In genomic region chr6:116349997-116350396, GRCm38 (mm10) we compare ENCODE assay signal across 13 mouse cellular contexts. TPM values are rescaled to one million over a fixed set of nuclear protein-coding genes. Genes with fewer than 3 reads are reported as not detected.
A peak's percentile ranks its signal among the peaks of the same experiment; 100 is the strongest.
DNase-seq lines count a peak whose midpoint lies in the region; ATAC-seq and TF ChIP-seq lines count a peak whose summit lies in the region.
"Had no signal": no experiment of that assay in that cellular context is flagged by ENCODE, and none has a peak within 500 bp of the region (broad histone marks: within the 10 kb centered on the region; RNA-seq: fewer than 3 reads in every experiment).

No protein-coding gene starts in this region.

- 23% methylated on average over 3 of the region's 3 CpGs for WGBS in heart, embryonic 13.5 days
- WGBS in bone marrow, adult 2 months: 56% methylated on average over 3 of the region's 3 CpGs
- 29% methylated on average over 3 of the region's 3 CpGs for WGBS in liver, embryonic 11.5 days
- WGBS in spleen, adult 2 months: 86% methylated on average over 3 of the region's 3 CpGs

- no peaks in the 10 kb centered on the region for H3K36me3 ChIP-seq in heart, embryonic 13.5 days
- H3K36me3 ChIP-seq in liver, embryonic 11.5 days (ENCODE audit: control insufficient read depth, insufficient read depth, low read length): no peaks in the 10 kb centered on the region; the same call in 1 of the 2 replicates
- H3K36me3 ChIP-seq in spleen, adult 2 months (ENCODE audit: control insufficient read depth, insufficient read depth, low read length): no peaks in the 10 kb centered on the region
- H3K36me3 ChIP-seq: embryonic facial prominence, embryonic 15.5 days; midbrain, embryonic 12.5 days had no signal

- H3K4me3 ChIP-seq in heart, embryonic 13.5 days: no peak overlapping the region
- H3K4me3 ChIP-seq in bone marrow, adult 2 months (replicated peaks; ENCODE audit: control insufficient read depth, low read depth, low read length): no peak overlapping the region
- H3K4me3 ChIP-seq in liver, embryonic 11.5 days (ENCODE audit: low read depth, low read length): peak overlapping the region; percentile 35; the same call in 1 of the 2 replicates
- no peak overlapping the region for H3K4me3 ChIP-seq in spleen, adult 2 months (ENCODE audit: extremely low read depth, insufficient read depth, insufficient read length)
- H3K4me3 ChIP-seq: embryonic facial prominence, embryonic 15.5 days; midbrain, embryonic 12.5 days had no signal

- 0 out of 2 replicates have a peak overlapping the region, but pooled peaks have one; percentile 12 for H3K27ac ChIP-seq in heart, embryonic 13.5 days (replicated peaks)
- H3K27ac ChIP-seq in bone marrow, adult 2 months (ENCODE audit: control insufficient read depth, insufficient read depth, low read depth, low read length, poor library complexity): peak overlapping the region; percentile 71; the same call in 1 of the 2 replicates
- H3K27ac ChIP-seq in liver, embryonic 11.5 days (ENCODE audit: low read depth, low read length): peak overlapping the region; percentile 88
- H3K27ac ChIP-seq in spleen, adult 2 months (ENCODE audit: insufficient read depth, low read length): peak overlapping the region; percentile 23; the same call in 1 of the 2 replicates
- H3K27ac ChIP-seq: embryonic facial prominence, embryonic 15.5 days; midbrain, embryonic 12.5 days had no signal

- no peak for TF ChIP-seq CTCF in bone marrow, adult 2 months (IDR thresholded peaks at IDR 0.05; ENCODE audit: control insufficient read depth, insufficient read depth, low read length)
- no peak for TF ChIP-seq CTCF in spleen, adult 2 months (IDR thresholded peaks at IDR 0.05; ENCODE audit: extremely low read depth, insufficient read depth, insufficient read length, insufficient replicate concordance)

- H3K4me1 ChIP-seq in heart, embryonic 13.5 days: peaks cover 18% of the 10 kb centered on the region
- no peaks in the 10 kb centered on the region; the same call in 1 of the 2 replicates for H3K4me1 ChIP-seq in bone marrow, adult 2 months (ENCODE audit: control insufficient read depth, insufficient read depth, low read length)
- peaks cover 10% of the 10 kb centered on the region for H3K4me1 ChIP-seq in liver, embryonic 11.5 days (replicated peaks; ENCODE audit: control insufficient read depth, insufficient read depth, low read length)
- H3K4me1 ChIP-seq in spleen, adult 2 months (ENCODE audit: control insufficient read depth, insufficient read depth, insufficient read length): no peaks in the 10 kb centered on the region
- H3K4me1 ChIP-seq: embryonic facial prominence, embryonic 15.5 days; midbrain, embryonic 12.5 days had no signal

- no peak overlapping the region for H3K4me2 ChIP-seq in heart, embryonic 13.5 days
- peak overlapping the region; percentile 72 for H3K4me2 ChIP-seq in liver, embryonic 11.5 days
- H3K4me2 ChIP-seq: embryonic facial prominence, embryonic 15.5 days; midbrain, embryonic 12.5 days had no signal

- ATAC-seq in heart, embryonic 13.5 days (ENCODE audit: extremely low read depth, insufficient number of reproducible peaks, low FRiP score, low TSS enrichment): no peak
- ATAC-seq in liver, embryonic 11.5 days (replicated peaks; ENCODE audit: low FRiP score): peak; percentile 95

- TF ChIP-seq POLR2A in bone marrow, adult 2 months (IDR thresholded peaks at IDR 0.05; ENCODE audit: borderline replicate concordance, control insufficient read depth, low read depth, low read length): no peak
- TF ChIP-seq POLR2A in spleen, adult 2 months (IDR thresholded peaks at IDR 0.05; ENCODE audit: low read depth, low read length): no peak

- H3K9me3 ChIP-seq in heart, embryonic 13.5 days: no peaks in the 10 kb centered on the region
- no peaks in the 10 kb centered on the region for H3K9me3 ChIP-seq in liver, embryonic 11.5 days (ENCODE audit: control insufficient read depth, low read length)
- H3K9me3 ChIP-seq: embryonic facial prominence, embryonic 15.5 days; midbrain, embryonic 12.5 days had no signal

- H3K9ac ChIP-seq in heart, embryonic 13.5 days: no peak overlapping the region
- H3K9ac ChIP-seq in liver, embryonic 11.5 days (ENCODE audit: low read depth, low read length): peak overlapping the region; percentile 51
- H3K9ac ChIP-seq: embryonic facial prominence, embryonic 15.5 days; midbrain, embryonic 12.5 days had no signal

- DNase-seq in heart, adult 9 months (ENCODE audit: low spot score in 2 of 2): no peak
- no peak for DNase-seq in liver, embryonic 11.5 days (ENCODE audit: low spot score)
- DNase-seq in spleen, adult 2 months (ENCODE audit: low read depth in 1 of 2, low spot score in 2 of 2): no peak
- no peak for DNase-seq in kidney, postnatal 4 days
- no peak for DNase-seq in urinary bladder, postnatal 36 days (ENCODE audit: low spot score in 2 of 2)
- no peak for DNase-seq in MN1 (ENCODE audit: low spot score)
- DNase-seq: B cell, adult 2 months; lung, adult 2 months; thymus, postnatal 4 days had no signal

- H3K27me3 ChIP-seq in heart, embryonic 13.5 days (replicated peaks): no peaks in the 10 kb centered on the region
- H3K27me3 ChIP-seq in liver, embryonic 11.5 days (replicated peaks; ENCODE audit: control insufficient read depth, insufficient read depth, low read length): no peaks in the 10 kb centered on the region
- no peaks in the 10 kb centered on the region for H3K27me3 ChIP-seq in spleen, adult 2 months (ENCODE audit: control insufficient read depth, insufficient read depth, low read length)
- H3K27me3 ChIP-seq: embryonic facial prominence, embryonic 15.5 days; midbrain, embryonic 12.5 days had no signal

RNA-seq across cellular contexts. Expression of gene March8, which starts 12.2 kb away (rescaled TPM):
- polyA plus RNA-seq in heart, embryonic 13.5 days (2015; fragmentation: Nextera tagmentation; extraction: Ambion mirVana): 22.6 and 25.0 TPM in 2 replicates
- 61.5 and 67.5 TPM in 2 replicates for polyA plus RNA-seq in bone marrow, adult 2 months (2011; ENCODE audit: insufficient read depth, insufficient read length, low replicate concordance, missing spikeins)
- polyA plus RNA-seq in liver, embryonic 11.5 days (2014; fragmentation: Nextera tagmentation; extraction: Ambion mirVana): 41.3 and 43.4 TPM in 2 replicates
- 24.1 and 36.7 TPM in 2 replicates for polyA plus RNA-seq in spleen, adult 2 months (2012; rRNA removed)

Comparison
In these comparisons a context has a peak if more than half of its experiments do, and no peak if none do; other contexts are left out.
1. H3K27ac ChIP-seq: peak in every context shown above with its lines; median percentile 88 in liver, embryonic 11.5 days; 71 in bone marrow, adult 2 months; 23 in spleen, adult 2 months; 12 in heart, embryonic 13.5 days.